Comparison of ENCODE assay signal across 7 mouse cellular contexts in genomic region chr7:101012541-101012940, GRCm38 (mm10). TPM values are rescaled to one million over a fixed set of nuclear protein-coding genes. Genes with fewer than 3 reads are reported as not detected.
DNase-seq lines count a peak whose midpoint lies in the region; ATAC-seq and TF ChIP-seq lines count a peak whose summit lies in the region.

Gene P2ry2, minus strand, starts transcription at chr7:101012866.

- peak within 1 kb of the TSS; percentile 94 for H3K4me2 ChIP-seq in forebrain, embryonic 11.5 days (ENCODE audit: low read depth, low read length, severe bottlenecking)
- peak within 1 kb of the TSS; percentile 96 for H3K4me2 ChIP-seq in midbrain, embryonic 11.5 days

- peak within 1 kb of the TSS; percentile 41 for H3K9ac ChIP-seq in forebrain, embryonic 11.5 days (ENCODE audit: low read length)
- peak within 1 kb of the TSS; percentile 45; the same call in 1 of the 2 replicates for H3K9ac ChIP-seq in midbrain, embryonic 11.5 days (ENCODE audit: low read length)

- peaks cover 30% of the 10 kb centered on the region for H3K4me1 ChIP-seq in bone marrow macrophage, adult 2 months (ENCODE audit: control insufficient read depth, insufficient read depth, low read length)
- peaks cover 3% of the 10 kb centered on the region; the same call in 1 of the 2 replicates for H3K4me1 ChIP-seq in forebrain, embryonic 11.5 days (replicated peaks; ENCODE audit: control insufficient read depth, insufficient read depth, low read length)
- 0 out of 2 replicates have a peak, but pooled peaks cover 5% of the 10 kb centered on the region for H3K4me1 ChIP-seq in midbrain, embryonic 11.5 days (ENCODE audit: control insufficient read depth, insufficient read depth, low read length)

- TF ChIP-seq CTCF in bone marrow macrophage, adult 2 months (IDR thresholded peaks at IDR 0.05; ENCODE audit: low read depth, low read length): no peak

- no peaks in the 10 kb centered on the region for H3K36me3 ChIP-seq in forebrain, embryonic 11.5 days (ENCODE audit: control insufficient read depth, insufficient read depth, low read length)
- no peaks in the 10 kb centered on the region for H3K36me3 ChIP-seq in midbrain, embryonic 11.5 days (ENCODE audit: control insufficient read depth, insufficient read depth, low read length)

- H3K9me3 ChIP-seq in forebrain, embryonic 11.5 days (ENCODE audit: control insufficient read depth, low read length): no peaks in the 10 kb centered on the region
- H3K9me3 ChIP-seq in midbrain, embryonic 11.5 days (ENCODE audit: control insufficient read depth, low read length): no peaks in the 10 kb centered on the region

- H3K4me3 ChIP-seq in bone marrow macrophage, adult 2 months (ENCODE audit: insufficient read depth, low read length): peak within 1 kb of the TSS; percentile 88
- H3K4me3 ChIP-seq in forebrain, embryonic 11.5 days (ENCODE audit: low read depth, low read length): peak within 1 kb of the TSS; percentile 44
- H3K4me3 ChIP-seq in midbrain, embryonic 11.5 days (ENCODE audit: low read depth, low read length): peak within 1 kb of the TSS; percentile 41

- TF ChIP-seq POLR2A in bone marrow macrophage, adult 2 months (IDR thresholded peaks at IDR 0.05; ENCODE audit: borderline replicate concordance, low read depth, low read length): no peak

- peaks cover 37% of the 10 kb centered on the region for H3K27me3 ChIP-seq in forebrain, embryonic 11.5 days (ENCODE audit: control insufficient read depth, insufficient read depth, low read length)
- peaks cover 40% of the 10 kb centered on the region for H3K27me3 ChIP-seq in midbrain, embryonic 11.5 days (ENCODE audit: control insufficient read depth, insufficient read depth, low read length)

- ATAC-seq in forebrain, embryonic 11.5 days (replicated peaks; ENCODE audit: low FRiP score): no peak
- no peak for ATAC-seq in midbrain, embryonic 11.5 days (ENCODE audit: low FRiP score)

- WGBS in forebrain, embryonic 11.5 days: 57% methylated on average over 4 of the region's 4 CpGs
- 70% methylated on average over 4 of the region's 4 CpGs for WGBS in midbrain, embryonic 11.5 days

- DNase-seq in forebrain, embryonic 11.5 days (ENCODE audit: low spot score): no peak
- DNase-seq in heart, postnatal 4 days: no peak
- DNase-seq in midbrain, embryonic 11.5 days (ENCODE audit: low spot score, missing footprints): no peak
- DNase-seq in natural killer cell, adult 2 months (ENCODE audit: low spot score in 2 of 2): no peak
- DNase-seq in retina, postnatal 1 day: no peak
- DNase-seq in spleen, postnatal 36 days (ENCODE audit: low spot score in 2 of 2): no peak

- H3K27ac ChIP-seq in bone marrow macrophage, adult 2 months (ENCODE audit: insufficient read depth, low read depth, low read length): no peak within 1 kb of the TSS
- no peak within 1 kb of the TSS for H3K27ac ChIP-seq in forebrain, embryonic 11.5 days (ENCODE audit: low read depth, low read length)
- H3K27ac ChIP-seq in midbrain, embryonic 11.5 days (ENCODE audit: low read depth, low read length): no peak within 1 kb of the TSS

RNA-seq across cellular contexts. Expression of gene P2ry2, which starts in this region (rescaled TPM):
- 4.8 and 5.2 TPM in 2 replicates for polyA plus RNA-seq in bone marrow macrophage, adult 2 months (2012; ENCODE audit: insufficient read depth, insufficient read length, missing spikeins)
- polyA plus RNA-seq in forebrain, embryonic 11.5 days (2014; fragmentation: Nextera tagmentation; extraction: Ambion mirVana): 0.23 and 0.29 TPM in 2 replicates
- 10 to 100 TPM; 10.6 to 12.2 TPM for total RNA-seq in heart, postnatal 4 days (2021)
- 0.07 TPM in 1 of 2 replicates, not detected in the other for polyA plus RNA-seq in midbrain, embryonic 11.5 days (2014; fragmentation: Nextera tagmentation; extraction: Ambion mirVana)
